Comparison of ENCODE assay signal across 9 mouse cellular contexts in the genomic region with DNA sequence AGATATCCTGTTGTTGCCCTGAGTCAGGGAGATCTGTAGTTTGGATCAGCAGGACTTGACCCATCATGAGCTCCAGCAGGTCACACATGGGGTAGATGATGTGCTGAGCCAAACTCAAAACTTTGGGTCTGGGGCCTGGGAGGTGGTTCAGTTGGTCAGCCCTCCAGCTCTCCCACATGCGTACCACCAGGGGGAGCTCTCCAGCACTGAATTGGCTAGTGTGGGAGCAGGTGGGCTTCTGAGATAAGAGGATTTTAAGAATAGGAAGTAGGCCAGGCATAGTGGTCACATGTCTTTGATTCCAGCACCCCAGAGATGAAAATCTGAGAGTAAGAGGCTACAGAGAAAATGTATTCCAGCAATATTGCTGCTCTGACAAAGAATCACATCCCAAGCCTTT. TPM values are rescaled to one million over a fixed set of nuclear protein-coding genes. Genes with fewer than 3 reads are reported as not detected.
DNase-seq lines count a peak whose midpoint lies in the region; ATAC-seq and TF ChIP-seq lines count a peak whose summit lies in the region.
"Had no signal": no experiment of that assay in that cellular context is flagged by ENCODE, and none has a peak within 500 bp of the region (broad histone marks: within the 10 kb centered on the region; RNA-seq: fewer than 3 reads in every experiment).

No protein-coding gene starts in this region.

- no peak for ATAC-seq in cerebellum, adult (ENCODE audit: insufficient number of reproducible peaks, low FRiP score, low TSS enrichment)
- ATAC-seq in liver, embryonic 12.5 days, result no peak
- ATAC-seq in lung, embryonic 14.5 days (ENCODE audit: insufficient read depth), result peak; percentile 49; the same call in 1 of the 2 replicates

- peaks cover 4% of the 10 kb centered on the region for H3K4me1 ChIP-seq in liver, embryonic 12.5 days
- H3K4me1 ChIP-seq in lung, embryonic 14.5 days (ENCODE audit: insufficient read depth), result no peaks in the 10 kb centered on the region
- H3K4me1 ChIP-seq: stomach, embryonic 15.5 days had no signal

- WGBS in liver, embryonic 12.5 days (ENCODE audit: insufficient replicate concordance), result 11% methylated on average over 1 of the region's 1 CpGs
- WGBS in lung, embryonic 14.5 days, result 9% methylated on average over 1 of the region's 1 CpGs

- no peaks in the 10 kb centered on the region for H3K9me3 ChIP-seq in liver, embryonic 12.5 days (replicated peaks)
- H3K9me3 ChIP-seq in lung, embryonic 14.5 days (ENCODE audit: low read depth, low read length), result no peaks in the 10 kb centered on the region
- H3K9me3 ChIP-seq: stomach, embryonic 15.5 days had no signal

- H3K4me3 ChIP-seq in liver, embryonic 12.5 days, result no peak overlapping the region
- H3K4me3 ChIP-seq in lung, embryonic 14.5 days (ENCODE audit: low read depth, low read length), result no peak overlapping the region
- H3K4me3 ChIP-seq: stomach, embryonic 15.5 days had no signal

- H3K36me3 ChIP-seq in liver, embryonic 12.5 days, result no peaks in the 10 kb centered on the region
- no peaks in the 10 kb centered on the region for H3K36me3 ChIP-seq in lung, embryonic 14.5 days (ENCODE audit: insufficient read depth)
- H3K36me3 ChIP-seq: stomach, embryonic 15.5 days had no signal

- H3K27ac ChIP-seq in liver, embryonic 12.5 days, result no peak overlapping the region
- H3K27ac ChIP-seq in lung, embryonic 14.5 days (ENCODE audit: low read depth), result no peak overlapping the region
- H3K27ac ChIP-seq: stomach, embryonic 15.5 days had no signal

- TF ChIP-seq CTCF in lung, embryonic 14.5 days (IDR thresholded peaks at IDR 0.05; ENCODE audit: low read depth), result peak; percentile 81

- H3K4me2 ChIP-seq in liver, embryonic 12.5 days, result no peak overlapping the region
- no peak overlapping the region for H3K4me2 ChIP-seq in lung, embryonic 14.5 days
- H3K4me2 ChIP-seq: stomach, embryonic 15.5 days had no signal

- peak; percentile 64 to 71 for DNase-seq in cerebellum, postnatal 14 days
- DNase-seq in liver, result peak; percentile 66
- DNase-seq in cerebellum, postnatal 36 days, result peak; percentile 49
- peak; percentile 71 for DNase-seq in lung, embryonic 14.5 days
- DNase-seq in right cerebral cortex, postnatal 14 days, result no peak
- DNase-seq in left cerebral cortex, adult 8-10 months (ENCODE audit: low spot score in 2 of 2), result no peak

- H3K27me3 ChIP-seq in liver, embryonic 12.5 days (replicated peaks), result peaks cover 6% of the 10 kb centered on the region; the same call in 1 of the 2 replicates
- no peaks in the 10 kb centered on the region for H3K27me3 ChIP-seq in lung, embryonic 14.5 days (ENCODE audit: insufficient read depth, low read length)
- H3K27me3 ChIP-seq: stomach, embryonic 15.5 days had no signal

- H3K9ac ChIP-seq in liver, embryonic 12.5 days, result no peak overlapping the region
- no peak overlapping the region for H3K9ac ChIP-seq in lung, embryonic 14.5 days
- H3K9ac ChIP-seq: stomach, embryonic 15.5 days had no signal

RNA-seq across cellular contexts. Expression of gene Med15, which starts 11.8 kb away (rescaled TPM):
- 24.2 and 25.2 TPM in 2 replicates for polyA plus RNA-seq in liver, embryonic 12.5 days (2016; fragmentation: Nextera tagmentation; extraction: Ambion mirVana)
- 40.8 and 46.0 TPM in 2 replicates for polyA plus RNA-seq in lung, embryonic 14.5 days (2014; fragmentation: Nextera tagmentation; extraction: Ambion mirVana)
- total RNA-seq in left cerebral cortex, adult 8-10 months (2022), result 10 to 100 TPM; 66.4 to 74.0 (median 69.3) TPM

RNA-seq across cellular contexts. Expression of gene Klhl22, which starts 14.9 kb away (rescaled TPM):
- polyA plus RNA-seq in liver, embryonic 12.5 days (2016; fragmentation: Nextera tagmentation; extraction: Ambion mirVana), result 23.5 and 24.0 TPM in 2 replicates
- polyA plus RNA-seq in lung, embryonic 14.5 days (2014; fragmentation: Nextera tagmentation; extraction: Ambion mirVana), result 67.0 and 70.7 TPM in 2 replicates
- 100 to 1,000 TPM in 1 of 4 experiments, 10 to 100 TPM in 3; 82.2 to 105 (median 95.4) TPM for total RNA-seq in left cerebral cortex, adult 8-10 months (2022)

RNA-seq across cellular contexts. Expression of gene Scarf2, which starts 52.5 kb away (rescaled TPM):
- polyA plus RNA-seq in liver, embryonic 12.5 days (2016; fragmentation: Nextera tagmentation; extraction: Ambion mirVana), result 4.9 and 5.2 TPM in 2 replicates
- polyA plus RNA-seq in lung, embryonic 14.5 days (2014; fragmentation: Nextera tagmentation; extraction: Ambion mirVana), result 32.7 and 36.3 TPM in 2 replicates
- 1 to 10 TPM; 4.1 to 4.3 (median 4.1) TPM for total RNA-seq in left cerebral cortex, adult 8-10 months (2022)

Comparison
In these comparisons a context has a peak if more than half of its experiments do, and no peak if none do; other contexts are left out.
1. DNase-seq: peak in cerebellum, postnatal 14 days (2 of 2), liver (single experiment), cerebellum, postnatal 36 days (2 of 2) and lung, embryonic 14.5 days (single experiment); none in right cerebral cortex, postnatal 14 days (single experiment) and left cerebral cortex, adult 8-10 months (0 of 2).